Mouse (Mus musculus) embryo, embryonic 10.5 days (tissue): ENCODE measurements at regions not wholly inside any gene's neighbourhood (a gene's known extent, or its start where the extent isn't known, plus 50 kb on each side); places are given as distances from the start of the nearest gene placed in this dataset.
A peak's percentile ranks its signal among the peaks of the same experiment; 100 is the strongest.

Experiments
- DNase-seq: peaks from one replicate; pipeline ENCODE4 v3.0.0-alpha.2; 2015; ENCODE audit warnings: low spot score

GRCm38 (mm10) chr9:31971801-31972628 lies 58.8 kb upstream of the Barx2 start:
- peak; percentile 87 for DNase-seq

GRCm38 (mm10) chr9:31972629-31972993 lies 59.3 kb upstream of the Barx2 start:
- no peak for DNase-seq

- DNase-seq, result no peak
These were observed 62.9 kb upstream of the Barx2 start for GRCm38 (mm10) chr9:31976191-31976590.

DNA sequence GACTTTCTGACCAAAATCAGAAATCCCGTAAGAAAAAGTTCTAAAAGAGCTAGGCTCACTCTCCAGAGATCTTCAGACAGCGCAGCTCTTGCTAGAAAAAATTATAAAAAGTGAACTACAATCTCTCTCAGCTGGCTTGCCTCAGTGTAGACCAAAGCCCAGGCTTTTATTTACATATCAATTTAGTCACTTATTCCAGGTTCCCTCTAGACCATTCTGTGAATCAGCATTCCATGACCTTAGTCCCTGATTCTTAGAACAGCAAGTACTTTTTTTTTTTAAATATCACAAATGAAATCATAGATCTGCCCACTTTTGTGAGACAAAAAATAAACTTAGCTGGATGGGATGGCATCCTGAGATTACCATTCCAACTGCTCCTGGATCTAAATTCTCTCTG lies 64.8 kb upstream of the Barx2 start:
- DNase-seq, result no peak

- no peak for DNase-seq
These were observed 65.9 kb upstream of the Barx2 start for GRCm38 (mm10) chr9:31979211-31979610.

GRCm38 (mm10) chr9:31980459-31980858 lies 67.2 kb upstream of the Barx2 start:
- DNase-seq, result no peak

- DNase-seq, result no peak
These were observed 70.7 kb upstream of the Barx2 start for GRCm38 (mm10) chr9:31983759-31984586.

DNA sequence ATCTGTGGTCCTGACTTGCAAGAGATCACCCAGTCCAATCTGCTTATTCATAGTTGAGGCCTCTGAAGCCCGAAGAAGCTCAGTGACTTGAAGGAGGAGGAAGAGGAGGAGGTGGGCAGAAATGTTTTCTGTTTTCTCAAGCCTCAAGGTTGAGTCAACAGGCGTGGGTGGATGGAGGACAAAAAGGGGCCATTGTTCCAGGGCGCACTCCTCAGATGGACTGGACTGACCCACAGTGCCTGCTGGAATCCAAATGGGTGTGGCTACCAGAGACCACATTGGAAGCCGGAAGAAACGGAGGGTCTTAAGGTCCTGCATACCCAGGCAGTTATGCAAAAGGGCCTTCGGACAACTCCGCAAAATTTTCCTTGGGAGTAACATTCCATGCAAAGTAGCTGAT lies 75.6 kb upstream of the Barx2 start:
- DNase-seq, result no peak

GRCm38 (mm10) chr9:31989581-31990360 lies 76.5 kb upstream of the Barx2 start:
- DNase-seq, result no peak

DNA sequence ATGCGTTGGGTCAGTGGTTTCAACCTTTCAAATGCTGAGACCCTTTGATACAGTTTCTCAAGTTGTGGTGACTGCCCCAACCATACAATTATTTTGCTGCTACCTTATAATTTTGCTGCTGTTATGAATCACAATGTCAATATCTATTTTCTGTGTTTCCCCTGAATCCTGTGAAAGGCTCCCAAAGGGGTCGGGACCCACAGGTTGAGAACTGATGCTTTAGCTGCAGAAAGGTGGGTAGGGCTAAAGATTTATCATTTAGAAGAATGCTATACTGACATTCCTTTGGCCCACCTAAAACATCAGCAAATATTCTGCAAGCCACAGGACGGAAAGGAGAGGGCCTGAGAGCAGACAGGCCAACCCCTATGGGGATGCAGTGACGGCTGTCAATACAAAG lies 77.2 kb upstream of the Barx2 start:
- DNase-seq, result no peak

DNA sequence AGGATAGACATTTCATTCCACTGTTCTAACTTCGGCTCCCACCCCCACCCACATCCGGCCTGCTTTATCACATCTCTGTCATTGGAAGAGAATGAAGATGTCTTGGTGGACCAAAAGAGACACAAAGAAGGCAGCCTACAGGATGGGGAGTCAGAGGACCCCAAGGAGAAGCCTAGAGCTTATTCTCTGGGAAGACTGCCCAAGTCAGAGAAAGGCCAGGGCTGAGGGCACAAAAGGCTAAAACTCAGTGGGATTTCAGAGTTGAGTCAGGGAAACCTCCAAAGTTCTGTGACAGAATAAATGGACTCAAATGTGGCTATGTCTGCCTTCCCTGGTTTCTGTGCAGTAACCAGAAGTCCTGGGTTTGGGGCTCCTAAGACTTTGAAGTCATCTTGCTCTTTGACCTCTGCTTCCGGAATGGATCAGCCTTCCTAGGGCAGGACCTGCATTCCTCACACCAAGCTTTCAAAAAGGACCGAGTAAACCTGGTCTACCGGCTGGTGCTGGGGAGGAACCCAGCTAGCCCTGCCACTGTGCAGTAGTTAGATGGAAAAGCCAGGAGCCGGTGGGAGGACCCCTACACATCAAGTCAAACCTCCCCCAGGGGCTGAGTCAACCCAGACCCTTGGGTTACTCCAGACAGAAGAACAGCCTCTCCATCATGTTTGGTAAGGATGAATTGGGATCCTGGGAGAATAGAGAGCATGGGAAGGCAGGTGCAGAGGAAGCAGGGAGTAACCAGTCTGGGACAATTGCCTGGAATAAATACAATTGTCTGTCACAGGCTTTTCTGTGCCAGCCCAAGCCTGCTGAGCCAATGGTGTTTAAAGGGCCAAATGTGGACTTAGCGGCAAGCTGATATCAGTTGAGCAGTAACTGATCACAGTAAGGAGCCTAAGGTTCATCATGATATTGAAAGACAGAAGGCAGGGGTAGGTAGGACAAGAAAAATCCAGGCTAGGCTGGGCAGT lies 80.7 kb upstream of the Barx2 start:
- DNase-seq, result peak; percentile 55

DNA sequence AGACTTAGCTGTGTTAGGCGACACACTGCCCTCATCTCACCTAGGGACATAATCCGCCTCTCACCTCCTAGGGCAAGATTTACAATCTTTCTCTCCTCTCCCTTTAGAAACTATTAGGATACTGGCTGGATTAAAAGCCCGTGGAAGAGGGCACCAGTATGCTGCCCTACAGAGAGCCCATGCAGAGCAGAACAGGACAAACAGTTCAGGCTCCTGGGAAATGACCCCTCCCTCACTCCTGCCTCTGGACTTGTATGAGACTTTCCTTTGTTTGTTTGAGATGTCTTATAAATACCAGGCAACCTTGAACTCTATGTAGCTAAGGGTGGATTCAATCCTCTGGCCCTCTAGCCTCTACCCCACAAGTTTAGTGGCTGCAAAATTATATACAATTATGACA lies 81.8 kb upstream of the Barx2 start:
- no peak for DNase-seq

GRCm38 (mm10) chr9:31995700-31996099 lies 82.4 kb upstream of the Barx2 start:
- DNase-seq, result no peak

DNA sequence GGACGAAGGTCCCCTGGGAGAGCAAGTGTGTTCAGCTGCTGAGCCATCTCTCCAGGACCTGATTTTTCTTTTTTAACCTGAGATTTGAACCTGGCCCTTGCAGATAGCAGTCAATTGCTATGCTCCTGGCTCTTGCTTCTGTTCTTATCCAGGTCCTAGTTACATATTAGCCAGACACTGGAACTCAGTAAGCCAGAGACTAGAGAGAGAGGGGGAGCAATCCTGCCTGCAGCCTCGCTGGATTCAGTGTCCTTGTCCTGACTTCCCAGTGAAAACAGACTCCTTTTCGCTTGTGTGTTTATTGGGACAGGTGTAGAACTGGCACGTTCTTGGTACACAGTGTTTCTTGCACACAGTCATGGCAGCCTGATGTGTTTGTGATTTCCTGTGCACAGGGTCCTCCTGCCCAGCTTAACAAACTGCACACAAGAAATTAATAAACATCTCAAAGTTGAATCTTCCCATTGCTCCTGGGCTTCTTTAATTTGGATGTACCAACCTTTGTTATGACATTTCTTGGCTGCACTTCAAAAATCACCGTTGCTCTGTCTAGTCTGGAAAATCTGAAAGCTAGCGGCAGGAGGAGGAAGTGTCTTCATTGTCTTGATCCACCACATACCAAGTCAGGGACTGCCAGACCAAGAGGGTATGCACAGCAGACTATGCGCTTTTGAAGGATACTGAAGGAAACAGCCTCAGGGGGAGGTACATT lies 83.4 kb upstream of the Barx2 start:
- no peak for DNase-seq

- DNase-seq, result peak; percentile 36
These were observed 84.2 kb upstream of the Barx2 start for GRCm38 (mm10) chr9:31997178-31998097.

GRCm38 (mm10) chr9:31998488-31999280 lies 85.4 kb upstream of the Barx2 start:
- DNase-seq, result no peak

DNA sequence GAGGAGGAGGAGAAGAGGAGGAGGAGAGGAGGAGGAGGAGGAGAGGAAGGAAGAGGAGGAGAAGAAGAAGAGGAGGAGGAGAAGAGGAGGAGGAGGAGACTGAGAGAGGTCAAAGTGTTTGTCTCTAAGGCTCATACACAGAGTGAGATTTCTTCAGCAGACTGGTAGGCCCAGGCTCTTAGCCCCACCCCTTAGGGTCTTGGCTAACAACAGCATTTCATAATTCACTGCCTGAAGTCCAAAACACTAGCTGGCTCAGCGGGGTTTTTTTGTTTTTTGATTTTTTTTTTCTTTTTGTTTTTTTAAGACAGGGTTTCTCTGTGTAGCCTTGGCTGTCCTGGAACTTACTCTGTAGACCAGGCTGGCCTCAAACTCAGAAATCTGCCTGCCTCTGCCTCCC lies 86.5 kb upstream of the Barx2 start:
- no peak for DNase-seq

GRCm38 (mm10) chr9:32002924-32003323 lies 89.7 kb upstream of the Barx2 start:
- no peak for DNase-seq

DNA sequence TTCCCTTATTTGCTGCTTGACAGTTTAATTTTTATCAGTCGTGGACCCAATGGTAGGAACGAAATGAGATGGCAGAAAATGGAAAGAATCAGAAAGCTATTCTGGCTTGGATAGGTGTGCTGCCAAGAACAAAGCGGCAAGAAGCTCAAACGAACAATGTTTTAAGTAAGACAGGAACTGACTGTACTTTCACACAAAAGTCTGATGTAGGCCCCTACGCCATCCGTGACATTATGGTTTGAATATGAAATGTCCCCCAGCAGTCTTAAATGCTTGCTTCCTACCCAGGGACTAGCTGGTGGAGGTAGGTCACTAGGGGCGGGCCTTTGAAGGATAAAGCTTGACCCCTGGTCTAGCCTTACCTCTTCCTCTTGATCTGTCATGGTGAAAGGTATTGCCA lies 90.5 kb upstream of the Barx2 start:
- no peak for DNase-seq
